Mouse (Mus musculus) testis, adult 2 months (tissue): ENCODE measurements around the gene Ctnna3. TPM values are rescaled to one million over a fixed set of nuclear protein-coding genes. Genes with fewer than 3 reads are reported as not detected.

ENCODE experiments used
- H3K27ac ChIP-seq: fragments of 200-500 bp; 2 replicates; pipeline ENCODE4 v1.5.1; 2012; ENCODE audit warnings: low read depth, low read length; ENCODE audit not compliant: control insufficient read depth, insufficient read depth
- H3K27me3 ChIP-seq: fragments of 200-500 bp; 2 replicates; pipeline ENCODE4 v1.6.1; 2012; ENCODE audit warnings: mild to moderate bottlenecking, low read length, moderate library complexity; ENCODE audit not compliant: control insufficient read depth, insufficient read depth
- H3K36me3 ChIP-seq: fragments of 200-500 bp; 2 replicates; pipeline ENCODE4 v1.6.1; 2012; ENCODE audit warnings: mild to moderate bottlenecking, low read length; ENCODE audit not compliant: control insufficient read depth, insufficient read depth
- H3K4me1 ChIP-seq: fragments of 200-500 bp; 2 replicates; pipeline ENCODE4 v1.6.1; 2012; ENCODE audit warnings: low read length; ENCODE audit not compliant: control insufficient read depth, insufficient read depth
- H3K4me3 ChIP-seq: fragments of 200-500 bp; 2 replicates; pipeline ENCODE4 v1.5.1; 2012; ENCODE audit warnings: low read depth, mild to moderate bottlenecking, low read length, moderate library complexity, mixed read lengths; ENCODE audit not compliant: control insufficient read depth
- CTCF ChIP-seq: fragments of 200-500 bp; IDR thresholded peaks from 2 replicates; pipeline ENCODE4 v1.5.1; 2012; ENCODE audit warnings: low read depth, mild to moderate bottlenecking, inconsistent platforms, low read length, moderate library complexity; ENCODE audit not compliant: control insufficient read depth, insufficient read depth, insufficient replicate concordance
- POLR2A ChIP-seq: fragments of 200-500 bp; IDR thresholded peaks from 2 replicates; pipeline ENCODE4 v1.6.1; 2012; ENCODE audit warnings: low read depth, mild to moderate bottlenecking, inconsistent platforms, low read length, moderate library complexity; ENCODE audit not compliant: control insufficient read depth
- polyA plus RNA-seq: library from polyadenylated mRNA; depleted of rRNA; stranded (reverse); fragments of >200 nt; gene quantifications from 2 replicates; pipeline ENCODE4 v1.2.3, GENCODE M21; 2012

The Ctnna3 gene
- polyA plus RNA-seq, 1 experiment, result 38.9 TPM

DNA sequence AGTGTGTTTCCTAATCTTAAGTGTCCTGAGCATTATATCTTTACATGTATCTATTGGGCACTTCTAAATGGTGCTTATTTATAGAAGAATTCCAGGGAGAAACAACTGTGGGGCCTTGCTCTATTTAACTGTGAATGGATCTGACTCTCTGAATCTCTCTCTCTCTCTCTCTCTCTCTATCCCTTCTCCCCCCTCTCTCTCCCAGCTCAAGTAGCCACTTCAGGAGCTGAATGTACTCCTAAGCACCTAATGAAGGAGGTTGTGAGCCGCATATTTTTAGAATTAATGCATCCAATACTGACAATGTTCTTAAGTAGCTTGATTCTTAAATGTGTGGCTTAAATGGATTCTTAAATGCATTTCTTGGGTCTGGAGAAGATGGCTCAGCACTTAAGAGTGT lies 521.6 kb downstream of the Ctnna3 start:
- H3K4me1 ChIP-seq, result no peaks in the 10 kb centered on the region
- H3K36me3 ChIP-seq, result no peaks in the 10 kb centered on the region
- no peak overlapping the region for H3K4me3 ChIP-seq
- no peaks in the 10 kb centered on the region for H3K27me3 ChIP-seq
- no peak overlapping the region for H3K27ac ChIP-seq
- TF ChIP-seq POLR2A, result no peak
- no peak for TF ChIP-seq CTCF

DNA sequence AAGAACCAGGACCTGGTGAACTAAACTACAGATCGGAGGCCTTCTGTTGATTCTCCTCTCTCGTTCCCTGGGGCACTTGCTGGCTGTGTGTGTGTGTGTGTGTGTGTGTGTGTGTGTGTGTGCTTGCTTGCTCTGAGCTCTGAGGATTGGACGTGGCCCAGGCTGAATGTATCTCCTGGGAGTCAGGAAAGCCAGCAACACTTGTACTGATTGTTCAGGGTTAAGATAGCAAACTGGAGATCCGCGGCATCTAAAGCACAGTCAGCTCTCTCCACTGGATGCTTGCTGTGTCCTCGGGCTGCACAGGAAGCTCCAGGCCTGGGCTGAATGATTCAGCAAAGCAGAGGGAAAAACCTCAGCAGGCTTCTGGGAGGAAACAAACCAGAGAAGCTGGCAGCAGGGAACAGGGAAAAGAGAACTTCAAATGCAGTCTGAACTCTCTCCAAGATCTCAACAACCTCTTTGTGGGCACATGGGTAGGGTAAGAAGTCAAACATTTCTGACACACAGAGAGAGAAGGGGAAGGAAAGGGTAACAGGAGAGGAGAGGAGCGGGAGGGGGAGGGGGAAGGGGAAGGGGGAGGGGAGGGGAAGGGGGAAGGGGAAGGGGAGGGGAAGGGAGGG lies 524.5 kb downstream of the Ctnna3 start:
- TF ChIP-seq POLR2A, result no peak
- Histone ChIP-seq H3K4me3 (no peak overlapping the region), H3K27ac (peak overlapping the region; percentile 29; the same call in 1 of the 2 replicates), H3K27me3 (no peaks in the 10 kb centered on the region), H3K4me1 (no peaks in the 10 kb centered on the region), H3K36me3 (no peaks in the 10 kb centered on the region)

DNA sequence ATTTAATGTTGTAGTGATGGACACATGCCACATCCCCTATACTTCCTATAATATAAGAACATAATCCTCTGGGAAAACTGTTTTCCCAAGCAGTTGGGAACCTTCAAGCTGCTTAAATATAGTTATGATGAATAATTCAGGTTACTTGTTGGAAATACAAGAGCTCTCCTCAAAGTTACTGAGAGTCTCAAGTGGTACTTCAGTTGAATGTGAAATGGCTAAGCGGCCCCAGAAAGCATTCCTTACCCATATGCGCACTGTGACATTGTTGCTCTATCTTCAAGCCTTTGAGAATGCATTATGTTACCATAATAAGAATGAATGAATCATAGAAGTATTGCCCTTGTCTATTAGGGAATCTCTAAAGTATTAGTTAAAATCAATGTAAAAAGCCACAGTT lies 542.4 kb downstream of the Ctnna3 start:
- Histone ChIP-seq H3K4me1 (no peaks in the 10 kb centered on the region), H3K36me3 (no peaks in the 10 kb centered on the region), H3K4me3 (no peak overlapping the region), H3K27me3 (no peaks in the 10 kb centered on the region), H3K27ac (no peak overlapping the region)
- TF ChIP-seq POLR2A (no peak), CTCF (no peak)

DNA sequence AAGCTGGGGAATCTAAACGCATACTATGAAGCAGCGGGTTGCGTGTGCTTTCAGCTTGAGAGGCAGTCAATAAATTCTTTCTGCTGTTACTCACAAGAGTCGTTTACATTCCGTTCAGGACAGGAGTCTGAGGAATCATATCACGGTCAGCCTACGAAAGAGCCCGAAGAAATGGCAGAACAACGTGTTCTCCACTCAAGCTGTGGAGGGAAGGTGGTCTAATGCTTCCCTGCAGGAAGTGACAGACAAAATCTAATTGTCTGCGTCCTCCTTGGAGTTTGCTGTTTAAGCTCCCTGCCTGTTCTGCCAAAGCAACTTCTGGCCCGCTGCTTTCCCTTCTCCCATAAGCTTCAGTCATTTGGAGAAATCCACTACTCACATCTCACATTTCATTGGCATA lies 548.2 kb downstream of the Ctnna3 start:
- Histone ChIP-seq H3K27ac (no peak overlapping the region), H3K27me3 (no peaks in the 10 kb centered on the region), H3K4me1 (no peaks in the 10 kb centered on the region), H3K36me3 (no peaks in the 10 kb centered on the region), H3K4me3 (no peak overlapping the region)
- no peak for TF ChIP-seq CTCF
- no peak for TF ChIP-seq POLR2A

DNA sequence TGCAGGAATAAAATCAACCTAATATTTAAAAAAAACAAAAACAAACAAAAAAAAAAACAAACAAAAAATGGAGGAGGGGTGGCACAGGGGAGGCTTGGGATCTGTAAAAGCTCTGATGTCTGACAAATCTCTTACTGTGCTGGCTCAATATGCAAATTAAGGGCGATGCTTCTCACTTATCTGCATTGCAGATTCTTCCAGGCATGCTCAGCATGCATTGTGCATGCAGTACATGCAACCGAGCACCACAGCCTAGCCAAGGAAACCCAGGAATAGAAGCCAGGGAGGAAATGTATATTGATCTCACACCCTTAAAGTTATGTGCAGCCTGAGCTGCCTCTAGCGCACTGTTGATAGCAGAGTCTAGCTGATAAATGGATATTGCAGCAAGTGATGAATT lies 548.6 kb downstream of the Ctnna3 start:
- TF ChIP-seq CTCF (no peak), POLR2A (no peak)
- Histone ChIP-seq H3K4me3 (no peak overlapping the region), H3K27ac (no peak overlapping the region), H3K27me3 (no peaks in the 10 kb centered on the region), H3K4me1 (no peaks in the 10 kb centered on the region), H3K36me3 (no peaks in the 10 kb centered on the region)

DNA sequence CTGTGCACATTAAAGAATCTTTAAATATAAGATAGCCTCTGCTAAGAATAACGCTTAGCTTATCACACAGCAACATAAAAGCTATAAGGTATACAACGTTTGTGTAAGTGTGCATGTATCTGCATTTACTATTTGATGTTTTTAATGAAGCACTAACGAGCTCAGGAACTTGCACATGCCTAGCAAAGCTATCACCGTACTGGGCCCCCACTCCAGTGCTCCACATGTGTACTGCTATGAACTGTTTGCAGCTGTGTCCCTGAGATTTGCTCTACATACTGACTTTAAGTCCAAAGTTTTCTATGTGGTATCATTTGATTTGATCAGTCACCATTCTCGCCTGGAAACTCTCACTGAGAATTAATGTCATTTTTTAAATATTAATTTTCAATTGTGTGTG lies 549.1 kb downstream of the Ctnna3 start:
- H3K4me1 ChIP-seq, result no peaks in the 10 kb centered on the region
- H3K27me3 ChIP-seq, result no peaks in the 10 kb centered on the region
- no peaks in the 10 kb centered on the region for H3K36me3 ChIP-seq
- no peak overlapping the region for H3K27ac ChIP-seq
- no peak for TF ChIP-seq POLR2A
- TF ChIP-seq CTCF, result no peak
- no peak overlapping the region for H3K4me3 ChIP-seq

DNA sequence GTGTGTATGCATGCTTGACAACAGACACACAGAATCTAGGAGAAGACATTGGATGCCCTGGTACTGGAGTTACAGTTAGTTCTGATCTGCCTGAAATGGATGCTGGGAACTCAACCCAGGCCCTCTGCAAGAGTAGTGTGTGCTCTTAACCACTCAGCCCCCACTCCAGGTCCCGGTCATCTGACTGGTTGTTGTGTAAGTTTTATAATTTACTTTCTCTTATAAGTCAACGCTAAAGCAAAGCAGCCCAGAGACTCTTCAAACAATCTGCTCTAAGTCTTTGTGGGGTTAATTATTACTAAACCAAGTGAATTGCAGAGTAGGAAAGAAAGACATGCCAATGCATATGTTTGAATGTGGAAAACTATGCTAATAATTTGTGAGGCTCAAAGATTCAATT lies 549.5 kb downstream of the Ctnna3 start:
- Histone ChIP-seq H3K4me1 (no peaks in the 10 kb centered on the region), H3K27me3 (no peaks in the 10 kb centered on the region), H3K4me3 (no peak overlapping the region), H3K27ac (no peak overlapping the region), H3K36me3 (no peaks in the 10 kb centered on the region)
- no peak for TF ChIP-seq POLR2A

DNA sequence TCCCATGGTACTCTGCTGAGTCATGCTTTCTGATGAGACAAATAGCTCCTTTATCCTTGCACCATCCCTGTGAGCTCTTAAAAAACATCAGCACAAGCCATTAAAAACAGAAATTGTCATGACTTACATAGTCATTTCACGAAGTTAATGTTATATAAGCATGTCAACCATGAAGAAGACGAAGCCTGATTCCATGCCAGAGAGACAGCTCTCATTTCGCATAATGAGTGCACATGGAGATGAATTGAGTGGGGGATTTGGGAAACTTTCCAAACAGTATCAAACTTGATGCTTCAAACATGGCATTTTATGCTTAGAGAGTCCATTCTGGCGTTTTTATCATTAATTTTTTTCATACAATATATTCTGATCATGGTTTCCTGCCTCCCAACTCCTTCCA lies 555.7 kb downstream of the Ctnna3 start:
- no peaks in the 10 kb centered on the region for H3K4me1 ChIP-seq
- no peak overlapping the region for H3K4me3 ChIP-seq
- no peaks in the 10 kb centered on the region for H3K36me3 ChIP-seq
- no peak for TF ChIP-seq POLR2A
- H3K27me3 ChIP-seq, result no peaks in the 10 kb centered on the region
- H3K27ac ChIP-seq, result no peak overlapping the region

DNA sequence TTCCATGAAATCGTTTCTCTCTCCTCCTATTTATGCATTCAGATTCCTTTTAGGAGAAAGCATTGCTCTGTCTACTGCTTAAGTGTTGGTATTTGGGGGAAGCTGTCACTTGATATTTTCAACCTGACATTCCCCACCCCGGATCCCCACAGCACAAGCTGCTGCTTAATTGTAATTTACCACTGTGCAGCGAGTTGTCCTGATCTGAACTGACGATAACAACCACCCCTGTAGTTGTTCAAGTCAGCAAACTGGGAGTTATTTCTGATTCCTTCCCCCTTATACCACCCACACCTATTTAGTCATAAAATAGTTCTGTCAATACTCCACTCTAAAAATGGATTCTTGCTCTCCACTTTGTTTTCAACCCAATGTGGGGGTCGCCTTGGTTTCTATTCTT lies 564.4 kb downstream of the Ctnna3 start:
- no peaks in the 10 kb centered on the region for H3K4me1 ChIP-seq
- no peak for TF ChIP-seq CTCF
- no peak for TF ChIP-seq POLR2A
- no peak overlapping the region for H3K27ac ChIP-seq
- H3K27me3 ChIP-seq, result no peaks in the 10 kb centered on the region
- no peaks in the 10 kb centered on the region for H3K36me3 ChIP-seq
- no peak overlapping the region for H3K4me3 ChIP-seq
